Mouse (Mus musculus) bone marrow macrophage, adult 2 months (primary cell): ENCODE measurements around the gene Dpp6.

Experiments used
- CTCF ChIP-seq: IDR thresholded peaks from 2 replicates; pipeline ENCODE4 v1.5.1; 2012; ENCODE audit warnings: low read depth, mild to moderate bottlenecking, low read length, moderate library complexity
- POLR2A ChIP-seq: IDR thresholded peaks from 2 replicates; pipeline ENCODE4 v1.6.1; 2012; ENCODE audit warnings: mild to moderate bottlenecking, low read depth, low read length, borderline replicate concordance

DNA sequence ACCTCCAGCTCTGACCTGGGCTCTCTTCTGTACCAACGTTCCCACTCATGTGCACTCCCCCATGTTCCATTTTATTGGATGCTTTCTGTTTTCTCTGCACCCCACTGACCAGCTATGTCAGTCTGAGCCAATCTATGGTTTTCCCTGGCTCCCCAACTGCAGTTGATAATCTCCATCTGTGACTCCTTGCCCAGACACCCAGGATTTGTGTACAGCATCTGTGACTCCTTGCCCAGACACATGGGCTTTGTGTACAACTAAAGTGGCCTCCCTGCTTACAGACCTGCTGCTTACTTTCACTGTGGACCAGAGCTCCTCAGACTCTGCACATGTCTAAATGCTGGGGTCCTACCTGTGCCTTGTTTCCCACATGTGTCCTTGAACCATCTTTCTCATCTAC, 334.0 kb downstream of the Dpp6 start:
- no peak for TF ChIP-seq POLR2A
- no peak for TF ChIP-seq CTCF
